Mouse (Mus musculus): Measurements from ENCODE around the gene Plekho2.

Plekho2 gene

DNA sequence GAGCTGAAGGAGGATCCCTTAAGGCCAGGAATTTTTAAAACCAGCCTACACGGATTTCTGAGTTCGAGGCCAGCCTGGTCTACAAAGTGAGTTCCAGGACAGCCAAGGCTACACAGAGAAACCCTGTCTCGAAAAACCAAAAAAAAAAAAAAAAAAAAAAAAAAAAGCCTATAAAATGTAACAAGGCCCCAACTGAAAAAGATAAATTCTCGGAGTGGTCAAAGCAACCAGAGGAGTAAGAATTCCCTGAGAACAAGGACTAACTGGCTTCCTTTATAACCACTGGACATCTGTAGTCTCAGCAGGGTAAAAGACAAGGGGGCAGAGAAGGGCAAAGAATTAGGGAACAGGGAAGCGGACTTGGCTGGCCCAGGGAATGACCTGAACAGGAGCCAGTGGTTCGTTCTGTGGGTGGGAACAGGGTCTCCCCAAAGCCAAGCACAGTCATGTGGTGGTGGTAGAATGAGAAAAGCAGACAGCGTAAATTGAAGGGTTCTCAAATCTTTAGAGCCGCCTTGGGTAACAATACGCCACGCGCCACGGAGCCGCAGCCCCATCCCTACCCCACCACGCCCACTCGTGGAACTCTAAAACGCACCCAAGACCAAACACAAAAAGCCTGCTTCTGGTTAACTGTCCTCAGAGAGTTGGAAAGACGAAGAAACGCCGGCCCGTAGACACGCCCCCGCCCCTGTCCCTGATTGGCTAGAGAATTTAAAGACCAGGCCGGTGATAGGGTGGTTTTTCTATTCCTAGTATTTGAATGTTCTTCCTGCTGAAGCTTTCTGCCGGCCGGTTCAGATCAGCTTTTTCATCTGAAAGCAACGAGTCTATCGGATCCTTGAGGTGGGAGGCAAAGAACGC lies 6.8 kb upstream of the Plekho2 start, which contains the start of gene Pif1:
Gene Pif1, plus strand, starts transcription at position 755 of the 864 bp plus-strand sequence.
- DNase-seq = peak; percentile 85 to 86

GRCm38 (mm10) chr9:65583045-65583444 lies 3.2 kb upstream of the Plekho2 start:
- no peak for DNase-seq

GRCm38 (mm10) chr9:65580401-65581256 lies 789 bp upstream of the Plekho2 start:
- DNase-seq = peak; percentile 95

GRCm38 (mm10) chr9:65578801-65579249 lies 1.0 kb downstream of the Plekho2 start:
- no peak for DNase-seq

GRCm38 (mm10) chr9:65577511-65578196 lies 2.2 kb downstream of the Plekho2 start:
- DNase-seq = no peak

DNA sequence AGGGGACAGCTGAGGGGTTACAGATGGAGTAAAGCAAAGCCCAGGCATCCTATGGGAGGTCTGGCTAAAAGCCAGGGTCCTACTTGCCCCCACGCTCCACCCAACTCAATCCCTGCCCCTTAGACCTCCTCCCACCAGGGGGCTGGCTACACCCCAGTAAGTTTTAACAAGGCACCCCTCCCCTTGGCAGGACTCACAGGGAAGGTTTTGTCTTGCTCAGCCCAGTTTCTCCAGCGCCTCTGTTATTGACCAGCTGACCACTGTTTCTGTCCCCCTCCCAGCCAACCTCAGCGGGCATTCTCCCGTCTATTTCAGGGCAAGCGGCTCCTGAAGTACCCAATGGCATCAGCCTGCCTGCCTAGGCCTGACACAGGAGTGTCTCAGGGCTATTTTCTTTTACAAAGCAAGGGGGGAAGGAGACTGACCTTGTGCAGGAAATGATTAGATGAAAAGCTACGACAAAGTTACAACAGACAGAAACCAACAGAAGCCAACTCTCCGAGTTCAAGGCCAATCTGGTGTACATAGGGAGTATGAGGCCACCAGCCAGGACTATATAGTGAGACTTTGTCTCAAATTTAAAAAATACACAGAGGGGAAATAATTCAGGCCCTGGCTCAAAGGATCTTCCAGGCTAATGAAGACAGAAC lies 2.9 kb downstream of the Plekho2 start:
- DNase-seq = peak; percentile 62 to 77

- DNase-seq = peak; percentile 66 to 69
Observed at GRCm38 (mm10) chr9:65575393-65576196, 4.2 kb downstream of the Plekho2 start.

- no peak for DNase-seq
Observed at GRCm38 (mm10) chr9:65574513-65575392, 5.1 kb downstream of the Plekho2 start.

DNA sequence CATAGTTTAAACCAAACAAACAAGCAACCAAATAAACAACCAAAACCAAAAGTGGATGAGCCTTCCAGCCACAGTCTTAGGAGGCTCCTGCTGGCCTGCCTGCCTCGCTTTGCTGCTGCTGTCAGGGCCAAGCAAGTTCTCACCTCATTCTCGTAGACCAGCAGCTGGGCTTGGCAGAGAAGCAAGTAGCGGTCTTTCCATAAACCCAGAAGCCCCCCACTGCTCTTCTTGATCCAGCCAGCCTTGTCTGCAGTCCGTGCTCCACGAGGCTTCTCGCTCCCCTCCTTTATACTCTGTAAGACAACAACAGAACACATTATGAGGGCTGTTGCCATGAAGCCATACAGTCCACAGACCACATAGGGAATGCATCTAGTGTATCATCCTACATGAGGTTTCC lies 7.0 kb downstream of the Plekho2 start:
- peak in 1 of 2 experiments; percentile 52 for DNase-seq

- DNase-seq = no peak
Observed at GRCm38 (mm10) chr9:65569491-65569971, 10.3 kb downstream of the Plekho2 start.

- no peak for DNase-seq
Observed at GRCm38 (mm10) chr9:65568787-65569186, 11.1 kb downstream of the Plekho2 start.

GRCm38 (mm10) chr9:65564698-65565097 lies 15.1 kb downstream of the Plekho2 start:
- no peak for DNase-seq

GRCm38 (mm10) chr9:65563073-65563472 lies 16.8 kb downstream of the Plekho2 start:
- no peak for DNase-seq

GRCm38 (mm10) chr9:65562081-65562506 lies 17.7 kb downstream of the Plekho2 start:
- peak; percentile 68 to 77 for DNase-seq

DNA sequence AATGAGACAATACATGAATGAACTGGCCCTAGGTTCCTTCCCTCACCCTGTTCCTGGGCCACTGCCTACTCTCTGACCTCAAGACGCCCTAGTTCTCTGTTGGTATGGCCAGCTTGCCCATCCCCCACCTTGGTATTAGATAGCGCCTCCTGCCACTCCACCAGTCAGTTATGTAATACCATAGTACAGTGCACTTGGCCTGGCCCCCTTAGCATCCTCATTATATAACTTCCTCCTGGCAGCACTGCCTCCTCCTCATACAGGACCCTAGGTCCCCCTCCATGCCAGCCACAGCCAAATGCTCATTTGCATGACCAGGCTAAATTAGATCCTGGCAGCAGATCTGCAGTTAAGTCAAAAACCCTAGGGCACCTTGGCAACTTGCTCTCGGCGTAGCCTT lies 18.8 kb downstream of the Plekho2 start:
- peak; percentile 81 to 86 for DNase-seq

DNA sequence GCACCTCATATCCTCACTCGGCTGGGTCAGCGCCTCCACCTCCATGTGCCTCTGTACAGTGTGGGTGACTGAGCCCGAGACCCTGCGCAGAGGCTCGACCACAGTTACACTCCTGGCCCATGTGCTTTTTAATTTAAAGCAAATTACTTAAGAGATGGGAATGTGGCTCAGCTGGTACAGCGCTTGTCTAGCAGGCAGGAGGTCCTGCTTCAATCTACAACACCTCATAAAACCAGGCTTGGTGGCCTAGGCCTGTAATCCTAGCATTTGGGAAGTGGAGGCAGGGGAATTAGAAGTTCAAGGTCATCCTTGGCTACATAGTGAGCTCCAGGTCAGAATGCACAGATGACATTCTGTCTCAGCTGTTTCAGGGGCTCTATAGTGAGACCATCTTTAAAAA lies 21.0 kb downstream of the Plekho2 start:
- no peak for DNase-seq

DNA sequence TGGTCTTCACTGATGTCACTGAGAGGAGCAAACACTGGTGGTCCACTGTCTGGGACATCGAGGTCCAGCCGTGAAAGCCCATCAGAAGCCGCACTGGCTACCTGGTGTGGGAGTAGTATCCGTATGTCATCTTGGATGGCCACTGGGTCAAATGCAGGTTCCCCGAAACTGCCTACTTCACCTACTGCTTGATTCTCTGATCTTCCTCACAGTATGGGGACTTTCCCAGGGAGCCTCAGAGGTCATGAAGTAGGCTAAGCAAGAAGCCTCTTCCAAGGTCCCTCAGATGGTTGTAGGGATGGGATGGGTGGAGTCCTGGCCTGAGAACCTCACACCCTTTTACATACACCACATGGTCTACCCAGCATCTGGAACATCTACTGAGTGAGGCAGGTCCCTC lies 22.9 kb downstream of the Plekho2 start:
- no peak for DNase-seq

DNA sequence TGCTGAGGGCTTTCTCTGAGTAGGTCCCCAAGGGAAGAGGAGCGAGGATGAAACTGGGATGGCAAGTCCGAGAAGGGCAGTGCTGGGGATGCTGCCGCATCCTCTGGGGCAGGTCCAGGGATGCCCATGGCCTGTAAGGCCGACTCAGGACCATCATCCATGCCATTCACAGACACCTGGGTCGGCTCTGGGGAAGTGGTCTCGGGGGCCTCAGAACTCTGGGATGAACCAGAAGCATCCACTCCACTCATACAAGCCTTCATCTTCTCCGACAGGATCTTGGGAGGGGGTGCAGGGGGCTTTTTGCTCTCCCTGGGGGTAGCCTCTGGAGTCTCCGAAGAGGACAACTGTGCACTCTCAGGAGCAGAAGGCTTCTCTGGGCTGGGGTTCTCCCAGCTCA lies 23.5 kb downstream of the Plekho2 start:
- no peak for DNase-seq

GRCm38 (mm10) chr9:65555621-65556020 lies 24.2 kb downstream of the Plekho2 start:
- no peak for DNase-seq

DNA sequence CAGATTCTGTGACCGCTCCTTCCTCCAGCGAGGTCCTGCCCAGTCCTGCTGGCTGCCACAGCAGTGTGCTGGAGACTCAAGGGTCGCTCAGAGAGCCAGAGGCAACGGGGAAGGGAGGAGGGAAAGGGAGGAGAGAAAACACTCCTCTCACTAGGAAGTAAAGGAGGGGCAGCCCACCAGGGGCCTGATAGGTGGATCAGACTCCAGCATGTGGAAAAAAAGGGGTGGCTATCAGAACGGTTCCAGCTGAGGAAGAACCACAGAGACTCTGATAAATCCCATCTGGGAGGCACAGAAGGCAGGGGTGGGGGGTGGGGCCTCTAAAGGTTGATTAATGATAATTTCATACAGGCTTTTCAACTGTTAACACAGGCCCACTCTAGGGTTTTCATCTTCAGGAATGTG lies 24.8 kb downstream of the Plekho2 start:
- no peak for DNase-seq

Measured in cerebellum, postnatal 10 days (tissue).